Mouse (Mus musculus) brain, embryonic 14.5 days (tissue): ENCODE results near the gene Cenpi.

Experiments used
- CTCF ChIP-seq: fragments of 200-500 bp; IDR thresholded peaks from 2 replicates; pipeline ENCODE4 v1.5.1; 2012; ENCODE audit warnings: inconsistent platforms, mild to moderate bottlenecking, moderate library complexity, borderline replicate concordance; ENCODE audit not compliant: insufficient read depth, insufficient read length; ENCODE audit errors: extremely low read depth
- POLR2A ChIP-seq: fragments of 200-500 bp; IDR thresholded peaks from 2 replicates; pipeline ENCODE4 v1.6.1; 2012; ENCODE audit warnings: mild to moderate bottlenecking, inconsistent platforms, borderline replicate concordance; ENCODE audit not compliant: poor library complexity, insufficient read depth, insufficient read length, severe bottlenecking; ENCODE audit errors: extremely low read depth

DNA sequence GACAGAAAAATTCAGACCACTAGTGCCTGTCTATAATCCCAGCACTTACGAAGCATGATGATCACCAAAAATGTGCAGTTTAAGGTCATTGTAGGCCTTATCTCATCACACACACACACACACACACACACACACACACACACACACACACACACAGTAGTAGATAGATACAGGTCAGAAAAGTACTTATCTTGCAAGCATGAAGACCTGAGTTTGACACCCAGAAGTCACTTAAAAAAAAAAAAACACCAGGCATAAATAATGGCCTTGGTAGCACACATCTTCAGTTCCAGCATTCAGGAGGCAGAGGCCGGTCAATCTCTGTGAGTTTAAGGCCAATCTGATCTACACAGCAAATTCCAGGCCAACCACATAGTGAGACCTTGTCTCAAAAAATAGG lies 20.6 kb upstream of the Cenpi start:
- TF ChIP-seq CTCF (no peak), POLR2A (no peak)
